Mouse (Mus musculus): ENCODE data around the gene Ltbp2. TPM values are rescaled to one million over a fixed set of nuclear protein-coding genes. Genes with fewer than 3 reads are reported as not detected.
A peak's percentile ranks its signal among the peaks of the same experiment; 100 is the strongest.

Ltbp2 gene
- polyA plus RNA-seq, 1 experiment = 19.7 TPM

- TF ChIP-seq POLR2A (IDR thresholded peaks at IDR 0.05; ENCODE audit: insufficient read length, low read depth) (no peak), MYOG (IDR thresholded peaks at IDR 0.05; ENCODE audit: control insufficient read depth in 1 of 3, insufficient read depth in 1 of 3, insufficient read length in 2 of 3, low read depth in 2 of 3) (no peak), E2F4 (IDR thresholded peaks at IDR 0.05; ENCODE audit: insufficient read depth) (no peak), CEBPB (IDR thresholded peaks at IDR 0.05; ENCODE audit: insufficient read depth, poor library complexity, severe bottlenecking) (no peak), TCF12 (IDR thresholded peaks at IDR 0.05; ENCODE audit: insufficient read depth, poor library complexity, severe bottlenecking) (no peak), USF1 (IDR thresholded peaks at IDR 0.05; ENCODE audit: low read depth) (no peak), MYOD1 (IDR thresholded peaks at IDR 0.05; ENCODE audit: control insufficient read depth in 1 of 3, insufficient read length in 2 of 3, low read depth in 2 of 3) (no peak), REST (IDR thresholded peaks at IDR 0.05; ENCODE audit: insufficient read depth, insufficient read length) (no peak), POLR2AphosphoS2 (IDR thresholded peaks at IDR 0.05; ENCODE audit: insufficient read length, low read depth) (no peak), MAX (IDR thresholded peaks at IDR 0.05; ENCODE audit: low read depth) (no peak), SRF (IDR thresholded peaks at IDR 0.05; ENCODE audit: control insufficient read depth, insufficient read length, low read depth) (no peak), TCF3 (IDR thresholded peaks at IDR 0.05; ENCODE audit: insufficient read length, low read depth) (no peak)
- H3K27me3 ChIP-seq (ENCODE audit: control insufficient read depth, insufficient read depth, insufficient read length) = no peaks in the 10 kb centered on the region
- no peak overlapping the region for H3ac ChIP-seq (ENCODE audit: control insufficient read depth, insufficient read length)
These were observed 48.9 kb downstream of the Ltbp2 start for GRCm38 (mm10) chr12:84827384-84827933.

GRCm38 (mm10) chr12:84824203-84824602, 52.1 kb downstream of the Ltbp2 start:
- no peaks in the 10 kb centered on the region for H3K36me3 ChIP-seq (ENCODE audit: control insufficient read depth, insufficient read depth)
- H3K79me2 ChIP-seq (ENCODE audit: control insufficient read depth, insufficient read depth) = no peaks in the 10 kb centered on the region
- no peak for TF ChIP-seq MAX (IDR thresholded peaks at IDR 0.05; ENCODE audit: low read depth)
- no peak for TF ChIP-seq USF1 (IDR thresholded peaks at IDR 0.05; ENCODE audit: low read depth)
- TF ChIP-seq TCF12 (IDR thresholded peaks at IDR 0.05; ENCODE audit: insufficient read depth, poor library complexity, severe bottlenecking) = no peak
- TF ChIP-seq MYOD1 (IDR thresholded peaks at IDR 0.05; ENCODE audit: control insufficient read depth in 1 of 3, insufficient read length in 2 of 3, low read depth in 2 of 3) = no peak
- TF ChIP-seq TCF3 (IDR thresholded peaks at IDR 0.05; ENCODE audit: insufficient read length, low read depth) = no peak
- no peak for TF ChIP-seq SRF (IDR thresholded peaks at IDR 0.05; ENCODE audit: control insufficient read depth, insufficient read length, low read depth)
- no peak for TF ChIP-seq REST (IDR thresholded peaks at IDR 0.05; ENCODE audit: insufficient read depth, insufficient read length)
- TF ChIP-seq POLR2AphosphoS2 (IDR thresholded peaks at IDR 0.05; ENCODE audit: insufficient read length, low read depth) = no peak
- no peak for TF ChIP-seq MYOG (IDR thresholded peaks at IDR 0.05; ENCODE audit: control insufficient read depth in 1 of 3, insufficient read depth in 1 of 3, insufficient read length in 2 of 3, low read depth in 2 of 3)
- H3ac ChIP-seq (ENCODE audit: control insufficient read depth, insufficient read length) = no peak overlapping the region
- no peak overlapping the region for H3K4me3 ChIP-seq
- no peaks in the 10 kb centered on the region for H3K27me3 ChIP-seq (ENCODE audit: control insufficient read depth, insufficient read depth, insufficient read length)
- H3K4me2 ChIP-seq (ENCODE audit: low read depth) = no peak overlapping the region

More at GRCm38 (mm10) chr12:84827384-84827933, 48.9 kb downstream of the Ltbp2 start:
- no peak overlapping the region for H3K4me2 ChIP-seq (ENCODE audit: low read depth)
- H3K36me3 ChIP-seq (ENCODE audit: control insufficient read depth, insufficient read depth) = no peaks in the 10 kb centered on the region
- H3K4me3 ChIP-seq = no peak overlapping the region
- no peaks in the 10 kb centered on the region for H3K79me2 ChIP-seq (ENCODE audit: control insufficient read depth, insufficient read depth)

GRCm38 (mm10) chr12:84823601-84824000, 52.7 kb downstream of the Ltbp2 start:
- no peak overlapping the region for H3ac ChIP-seq (ENCODE audit: control insufficient read depth, insufficient read length)
- no peaks in the 10 kb centered on the region for H3K36me3 ChIP-seq (ENCODE audit: control insufficient read depth, insufficient read depth)
- H3K79me2 ChIP-seq (ENCODE audit: control insufficient read depth, insufficient read depth) = no peaks in the 10 kb centered on the region
- no peak overlapping the region for H3K4me3 ChIP-seq
- H3K4me2 ChIP-seq (ENCODE audit: low read depth) = no peak overlapping the region
- TF ChIP-seq POLR2A (IDR thresholded peaks at IDR 0.05; ENCODE audit: insufficient read length, low read depth) = no peak
- TF ChIP-seq CEBPB (IDR thresholded peaks at IDR 0.05; ENCODE audit: insufficient read depth, poor library complexity, severe bottlenecking) = no peak
- TF ChIP-seq MAX (IDR thresholded peaks at IDR 0.05; ENCODE audit: low read depth) = no peak
- no peak for TF ChIP-seq SRF (IDR thresholded peaks at IDR 0.05; ENCODE audit: control insufficient read depth, insufficient read length, low read depth)
- TF ChIP-seq POLR2AphosphoS2 (IDR thresholded peaks at IDR 0.05; ENCODE audit: insufficient read length, low read depth) = no peak
- TF ChIP-seq E2F4 (IDR thresholded peaks at IDR 0.05; ENCODE audit: insufficient read depth) = no peak
- no peak for TF ChIP-seq TCF3 (IDR thresholded peaks at IDR 0.05; ENCODE audit: insufficient read length, low read depth)
- TF ChIP-seq REST (IDR thresholded peaks at IDR 0.05; ENCODE audit: insufficient read depth, insufficient read length) = no peak
- no peak for TF ChIP-seq MYOG (IDR thresholded peaks at IDR 0.05; ENCODE audit: control insufficient read depth in 1 of 3, insufficient read depth in 1 of 3, insufficient read length in 2 of 3, low read depth in 2 of 3)
- no peak for TF ChIP-seq USF1 (IDR thresholded peaks at IDR 0.05; ENCODE audit: low read depth)
- no peak for TF ChIP-seq MYOD1 (IDR thresholded peaks at IDR 0.05; ENCODE audit: control insufficient read depth in 1 of 3, insufficient read length in 2 of 3, low read depth in 2 of 3)
- TF ChIP-seq TCF12 (IDR thresholded peaks at IDR 0.05; ENCODE audit: insufficient read depth, poor library complexity, severe bottlenecking) = no peak
- no peaks in the 10 kb centered on the region for H3K27me3 ChIP-seq (ENCODE audit: control insufficient read depth, insufficient read depth, insufficient read length)

- H3ac ChIP-seq (ENCODE audit: control insufficient read depth, insufficient read length) = no peak overlapping the region
These were observed 56.8 kb downstream of the Ltbp2 start for GRCm38 (mm10) chr12:84819236-84820168.

More at GRCm38 (mm10) chr12:84819236-84820168, 56.8 kb downstream of the Ltbp2 start:
- TF ChIP-seq MYOG (IDR thresholded peaks at IDR 0.05; ENCODE audit: control insufficient read depth in 1 of 3, insufficient read depth in 1 of 3, insufficient read length in 2 of 3, low read depth in 2 of 3) (peak; percentile 59 to 98 (median 86)), CEBPB (IDR thresholded peaks at IDR 0.05; ENCODE audit: insufficient read depth, poor library complexity, severe bottlenecking) (peak; percentile 59), REST (IDR thresholded peaks at IDR 0.05; ENCODE audit: insufficient read depth, insufficient read length) (no peak), TCF12 (IDR thresholded peaks at IDR 0.05; ENCODE audit: insufficient read depth, poor library complexity, severe bottlenecking) (peak; percentile 93), MAX (IDR thresholded peaks at IDR 0.05; ENCODE audit: low read depth) (no peak), TCF3 (IDR thresholded peaks at IDR 0.05; ENCODE audit: insufficient read length, low read depth) (peak; percentile 90), MYOD1 (IDR thresholded peaks at IDR 0.05; ENCODE audit: control insufficient read depth in 1 of 3, insufficient read length in 2 of 3, low read depth in 2 of 3) (peak; percentile 92 to 96 (median 95))
- Histone ChIP-seq H3K27me3 (ENCODE audit: control insufficient read depth, insufficient read depth, insufficient read length) (no peaks in the 10 kb centered on the region), H3K4me3 (no peak overlapping the region), H3K4me2 (ENCODE audit: low read depth) (peak overlapping the region; percentile 30), H3K36me3 (ENCODE audit: control insufficient read depth, insufficient read depth) (no peaks in the 10 kb centered on the region), H3K79me2 (ENCODE audit: control insufficient read depth, insufficient read depth) (no peaks in the 10 kb centered on the region)
